Mouse (Mus musculus) cerebellum, adult 11 months (tissue): ENCODE data around the gene Slc12a6.
"Not testable (repeated sequence)": the region's sequence is repeated elsewhere in the genome, so short reads cannot be mapped to it uniquely, and the experiment has no call there.

ENCODE experiments used
- DNase-seq: peaks from one replicate; pipeline ENCODE4 v3.0.0; 2022

Slc12a6 gene

DNA sequence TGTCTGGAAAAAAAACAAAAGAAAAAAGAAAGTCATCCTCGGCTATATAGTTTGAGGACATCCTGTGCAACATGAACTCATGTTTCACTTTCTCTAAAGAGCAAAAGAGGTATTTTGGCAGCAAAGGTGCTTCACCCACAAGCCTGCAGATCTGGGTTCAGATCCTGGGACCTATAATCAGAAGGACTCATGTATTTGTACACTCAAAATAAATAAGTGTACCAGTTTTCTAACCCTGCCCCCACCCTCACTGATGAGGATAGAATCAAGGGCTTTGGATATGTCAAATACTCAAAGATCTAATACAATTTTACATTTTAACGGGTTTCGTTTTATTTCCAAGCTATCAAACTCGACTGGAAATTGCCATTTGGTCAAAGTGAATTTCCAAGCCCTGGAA is 1.3 kb upstream of the Slc12a6 start:
- DNase-seq, result no peak

GRCm38 (mm10) chr2:112266242-112266592 is 592 bp downstream of the Slc12a6 start, which contains the start of gene Gm21985:
TSS of gene Gm21985 (plus strand) at chr2:112266314.
- DNase-seq, result peak; percentile 47

DNA sequence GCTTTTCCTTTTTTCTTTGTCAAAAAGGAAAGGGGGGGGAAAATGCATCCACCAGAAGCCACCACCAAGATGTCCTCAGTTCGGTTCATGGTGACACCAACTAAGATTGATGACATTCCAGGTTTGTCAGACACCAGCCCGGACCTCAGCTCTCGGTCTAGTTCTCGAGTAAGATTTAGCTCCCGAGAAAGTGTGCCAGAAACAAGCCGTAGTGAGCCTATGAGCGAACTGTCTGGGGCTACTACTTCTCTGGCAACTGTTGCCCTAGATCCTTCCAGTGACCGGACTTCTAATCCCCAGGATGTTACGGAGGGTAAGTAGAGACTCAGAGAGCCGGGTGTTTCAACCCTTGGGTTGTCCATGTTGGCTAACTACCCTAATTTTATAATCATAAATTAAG is 1.2 kb downstream of the Slc12a6 start:
- no peak for DNase-seq

- no peak for DNase-seq
Measured at GRCm38 (mm10) chr2:112267547-112268269, 2.1 kb downstream of the Slc12a6 start.

DNA sequence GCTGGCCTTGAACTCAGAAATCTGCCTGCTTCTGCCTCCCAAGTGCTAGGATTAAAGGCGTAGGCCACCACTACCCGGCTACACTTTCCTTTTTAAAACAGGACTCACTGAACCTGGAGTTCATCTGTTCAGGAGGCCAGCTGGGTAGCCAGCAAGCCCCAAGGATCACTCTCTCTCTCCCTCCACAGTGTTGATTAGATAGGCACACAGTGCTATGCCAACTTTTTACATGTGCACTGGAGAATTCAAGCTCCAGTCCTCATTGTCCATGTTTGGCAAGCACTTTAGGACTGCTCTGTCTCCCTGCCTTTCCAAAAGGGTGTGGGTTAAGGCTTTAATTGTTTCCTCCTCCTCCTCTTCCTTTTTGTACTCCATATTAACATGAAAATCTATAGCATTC is 4.4 kb downstream of the Slc12a6 start:
- no peak for DNase-seq

DNA sequence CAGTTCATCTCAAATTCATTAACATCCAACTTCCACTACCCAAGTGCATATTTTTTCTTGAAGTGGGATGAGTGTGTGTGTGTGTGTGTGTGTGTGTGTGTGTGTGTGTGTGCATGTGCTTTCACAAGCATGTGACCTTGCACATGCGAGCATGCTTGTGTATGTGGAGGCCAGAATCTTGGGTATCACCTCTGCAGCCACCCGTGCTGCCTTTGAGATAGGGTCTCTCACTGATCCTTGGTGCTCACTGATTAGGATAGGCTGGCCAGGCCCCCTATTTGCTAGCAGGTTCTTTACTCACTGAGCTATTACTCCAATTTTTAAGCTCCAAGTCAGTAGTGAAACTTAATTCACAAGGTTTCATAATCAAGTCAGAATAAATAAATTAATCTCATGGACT is 7.3 kb downstream of the Slc12a6 start:
- DNase-seq, result no peak

DNA sequence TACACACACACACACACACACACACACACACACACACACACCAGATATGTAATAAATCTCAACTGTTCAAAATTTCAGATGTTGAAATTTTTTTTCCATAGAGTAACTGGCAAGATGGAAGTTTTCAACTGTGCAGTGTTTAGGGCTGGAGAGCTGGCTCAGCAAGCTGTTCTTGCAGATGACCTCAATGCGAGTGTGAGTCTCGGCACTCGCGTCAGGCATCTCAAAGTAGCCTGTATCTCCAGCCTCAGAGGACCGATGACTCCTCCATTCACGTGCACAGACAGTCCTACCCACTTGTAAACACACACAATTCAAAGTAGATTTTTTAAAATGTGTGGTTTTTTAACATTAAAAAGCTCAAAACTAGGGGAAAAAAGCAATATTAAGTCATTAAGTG is 7.8 kb downstream of the Slc12a6 start:
- DNase-seq, result no peak

DNA sequence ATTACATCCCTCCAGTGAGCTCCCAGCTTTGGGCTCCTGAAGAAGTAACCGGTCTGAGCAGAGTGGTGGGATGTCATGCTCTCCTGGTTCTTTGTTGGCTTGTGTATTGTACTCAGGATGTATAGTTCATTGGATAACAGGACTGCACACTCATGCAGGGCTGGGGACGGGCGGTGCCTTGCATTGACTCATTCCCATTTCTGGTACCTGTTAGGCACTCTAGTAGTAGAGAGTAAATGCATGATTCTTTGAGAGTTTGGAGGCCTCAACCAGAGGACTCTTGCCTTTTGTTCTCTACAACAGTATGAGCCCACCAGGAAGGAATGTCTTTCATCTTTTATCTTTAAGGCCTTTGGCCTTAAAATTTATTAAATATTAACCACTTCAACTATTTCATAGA is 11.2 kb downstream of the Slc12a6 start:
- no peak for DNase-seq

DNA sequence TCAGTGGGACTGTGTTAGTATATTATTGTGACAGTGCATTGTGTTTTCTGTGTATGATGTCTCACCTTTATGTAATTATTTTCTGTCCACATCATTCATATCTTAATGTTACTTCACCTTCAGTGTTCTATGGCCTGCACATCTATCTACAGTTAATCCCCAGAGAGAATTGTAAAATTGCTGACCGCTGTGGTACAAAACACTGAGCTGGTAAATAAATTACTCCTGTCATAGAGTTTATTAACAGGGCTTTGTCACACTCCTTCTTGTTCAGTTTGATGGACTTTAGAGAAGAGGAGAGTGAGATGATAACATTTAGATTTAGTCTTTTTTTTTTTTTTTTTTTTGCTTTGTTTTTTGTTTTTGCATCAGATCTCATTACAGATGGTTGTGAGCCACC is 17.2 kb downstream of the Slc12a6 start:
- DNase-seq, result no peak

DNA sequence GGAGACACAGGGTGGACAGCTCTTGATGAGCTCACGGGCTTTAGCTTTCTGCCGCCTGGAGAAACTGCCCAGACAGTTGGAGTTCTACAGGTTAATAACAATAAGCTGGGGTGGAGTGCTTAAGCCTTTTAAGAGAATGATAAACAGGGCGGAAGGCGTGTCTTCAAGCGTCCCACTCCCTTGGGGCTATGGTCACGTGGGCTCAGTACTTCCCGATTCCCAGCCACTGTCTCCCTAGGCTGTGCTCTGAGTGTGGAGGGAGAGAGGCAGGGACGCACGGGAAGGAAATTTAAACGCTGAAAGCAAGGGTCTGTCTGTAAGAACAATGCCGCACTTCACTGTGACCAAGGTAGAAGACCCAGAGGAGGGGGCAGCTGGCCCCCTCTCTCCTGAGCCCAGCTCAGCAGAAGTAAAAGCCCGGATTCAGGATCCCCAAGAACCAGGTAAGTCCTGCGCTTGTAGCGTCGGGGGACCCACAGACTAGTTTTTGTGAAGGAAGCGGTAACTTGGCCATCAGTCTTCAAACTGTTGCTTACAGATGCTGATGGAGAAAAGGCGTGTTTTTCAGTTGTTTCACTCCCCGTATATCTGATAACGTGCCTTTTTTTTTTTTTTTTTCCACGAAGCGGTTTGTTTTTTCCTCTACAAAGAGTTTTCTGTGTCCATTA is 18.9 kb downstream of the Slc12a6 start:
- no peak for DNase-seq

DNA sequence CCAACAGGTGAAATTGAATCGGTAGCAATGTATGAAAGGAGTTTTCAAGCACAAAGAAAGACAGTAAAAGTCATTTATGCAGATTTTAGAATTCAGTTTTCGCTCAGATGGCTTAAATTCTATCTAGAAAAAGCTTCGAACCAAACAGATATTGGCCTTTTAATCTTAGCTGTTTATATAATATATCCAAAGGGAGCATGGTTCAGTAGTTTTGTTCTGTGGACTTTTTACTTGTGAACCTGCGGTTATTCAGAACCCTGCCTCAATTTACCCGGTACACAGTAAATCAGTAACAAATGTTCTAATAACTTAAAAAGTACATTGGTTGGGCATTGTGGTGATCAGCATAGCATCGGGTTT is 19.4 kb downstream of the Slc12a6 start:
- DNase-seq, result no peak

- DNase-seq, result not testable (repeated sequence)
Measured at GRCm38 (mm10) chr2:112286062-112286461, 20.4 kb downstream of the Slc12a6 start.

DNA sequence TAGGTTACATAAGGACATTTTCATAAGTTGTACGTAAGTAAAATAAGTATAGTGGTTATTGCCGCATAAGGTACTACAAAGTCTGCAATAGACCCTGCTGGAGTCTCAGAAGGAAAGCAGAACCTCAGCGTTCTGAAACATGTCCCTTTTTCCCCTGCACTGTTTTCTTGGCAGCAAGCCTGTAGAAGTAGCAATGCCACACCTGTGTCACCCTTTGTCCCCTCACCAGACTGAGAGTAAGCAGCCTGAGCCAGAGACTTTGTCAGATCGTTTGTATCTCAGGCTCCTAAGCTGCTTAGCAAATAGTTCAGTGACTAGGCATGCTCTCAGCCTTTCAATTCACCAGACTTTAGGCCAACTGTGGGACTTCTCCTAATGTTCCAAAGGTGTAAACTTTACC is 21.4 kb downstream of the Slc12a6 start:
- no peak for DNase-seq

GRCm38 (mm10) chr2:112289507-112289906 is 23.9 kb downstream of the Slc12a6 start:
- DNase-seq, result no peak

GRCm38 (mm10) chr2:112292823-112293222 is 27.2 kb downstream of the Slc12a6 start:
- no peak for DNase-seq

GRCm38 (mm10) chr2:112296211-112296610 is 30.6 kb downstream of the Slc12a6 start:
- no peak for DNase-seq

GRCm38 (mm10) chr2:112298221-112298620 is 32.6 kb downstream of the Slc12a6 start:
- no peak for DNase-seq

GRCm38 (mm10) chr2:112308671-112309070 is 43.0 kb downstream of the Slc12a6 start:
- DNase-seq, result no peak

DNA sequence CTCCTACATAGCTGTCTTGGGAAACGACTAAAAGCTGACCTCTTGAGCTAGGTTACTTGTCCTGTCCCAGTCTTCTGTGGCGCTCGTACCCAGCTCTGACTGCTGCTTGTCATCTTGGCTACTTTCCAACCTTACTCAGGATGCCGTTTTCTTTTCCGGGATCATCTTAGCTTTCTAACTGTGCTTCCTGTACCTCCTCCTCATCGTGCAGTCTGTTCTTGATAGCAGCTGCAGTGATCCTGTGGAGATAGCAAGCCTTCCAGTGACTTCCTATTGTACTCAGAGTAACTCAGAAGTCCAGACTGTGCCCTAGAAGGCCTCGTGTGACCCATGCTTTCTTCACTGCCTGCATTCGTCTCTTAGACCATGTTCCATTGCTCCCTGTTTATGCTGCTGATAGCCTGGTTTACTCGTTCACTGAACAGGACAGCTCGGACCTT is 43.6 kb downstream of the Slc12a6 start:
- DNase-seq, result no peak

GRCm38 (mm10) chr2:112315638-112316037 is 50.0 kb downstream of the Slc12a6 start:
- no peak for DNase-seq

DNA sequence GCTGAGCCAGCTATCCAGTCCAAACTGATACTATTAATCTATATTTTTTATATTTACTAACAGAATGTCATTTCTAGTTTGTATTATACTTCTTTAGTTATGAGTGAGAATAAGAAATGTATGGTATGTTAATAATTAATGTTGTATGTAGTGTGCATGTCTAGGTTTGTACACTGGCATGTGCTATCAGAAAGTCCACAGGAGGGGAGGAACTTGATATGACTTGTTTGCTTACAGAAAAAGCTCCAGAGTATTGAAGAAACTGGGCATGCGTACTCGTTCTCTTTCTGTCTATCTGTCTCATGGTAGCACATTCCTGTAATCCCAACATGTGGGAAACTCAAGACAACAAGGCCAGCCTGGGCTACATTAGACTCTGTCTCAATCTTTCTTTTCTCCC is 52.6 kb downstream of the Slc12a6 start:
- no peak for DNase-seq

- DNase-seq, result no peak
Measured at GRCm38 (mm10) chr2:112318905-112319304, 53.3 kb downstream of the Slc12a6 start.

DNA sequence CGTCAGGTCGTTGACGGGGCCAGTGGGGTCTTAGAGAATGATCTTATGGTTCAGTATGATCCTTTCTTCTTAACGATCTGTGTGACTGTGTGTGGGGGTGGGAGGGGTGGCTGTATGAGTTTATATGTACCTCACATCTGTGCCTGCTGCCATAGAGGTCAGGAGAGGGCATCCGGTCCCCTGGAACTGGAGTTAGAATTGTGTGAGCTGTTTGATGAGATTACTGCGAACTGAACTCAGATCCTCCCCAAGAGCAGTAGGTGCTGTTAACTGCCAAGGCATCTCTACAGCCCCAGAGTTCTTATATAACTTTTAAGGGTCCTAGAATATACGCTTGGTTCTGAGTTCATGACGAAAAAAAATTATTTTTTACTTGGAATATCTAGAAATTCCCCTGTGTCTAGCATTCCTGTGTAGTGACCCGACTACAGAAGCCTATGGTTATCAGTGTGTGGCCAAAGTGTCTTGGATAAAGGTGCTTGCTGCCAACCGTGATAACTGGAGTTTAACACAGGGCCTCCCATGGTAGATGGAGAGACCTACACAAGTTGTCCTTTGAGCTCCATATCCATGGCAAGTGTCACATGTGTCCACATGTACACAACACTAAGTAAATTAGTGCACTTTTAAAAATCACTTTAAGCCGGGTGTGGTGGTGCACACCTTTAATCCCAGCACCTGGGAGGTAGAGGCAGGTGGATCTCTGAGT is 62.6 kb downstream of the Slc12a6 start:
- DNase-seq, result no peak
